Mouse (Mus musculus): ENCODE measurements around the gene Brd7. TPM values are rescaled to one million over a fixed set of nuclear protein-coding genes. Genes with fewer than 3 reads are reported as not detected.

The Brd7 gene
- 32.9 and 38.8 TPM in 2 replicates for polyA plus RNA-seq (2015; fragmentation: Nextera tagmentation; extraction: Ambion mirVana)

DNA sequence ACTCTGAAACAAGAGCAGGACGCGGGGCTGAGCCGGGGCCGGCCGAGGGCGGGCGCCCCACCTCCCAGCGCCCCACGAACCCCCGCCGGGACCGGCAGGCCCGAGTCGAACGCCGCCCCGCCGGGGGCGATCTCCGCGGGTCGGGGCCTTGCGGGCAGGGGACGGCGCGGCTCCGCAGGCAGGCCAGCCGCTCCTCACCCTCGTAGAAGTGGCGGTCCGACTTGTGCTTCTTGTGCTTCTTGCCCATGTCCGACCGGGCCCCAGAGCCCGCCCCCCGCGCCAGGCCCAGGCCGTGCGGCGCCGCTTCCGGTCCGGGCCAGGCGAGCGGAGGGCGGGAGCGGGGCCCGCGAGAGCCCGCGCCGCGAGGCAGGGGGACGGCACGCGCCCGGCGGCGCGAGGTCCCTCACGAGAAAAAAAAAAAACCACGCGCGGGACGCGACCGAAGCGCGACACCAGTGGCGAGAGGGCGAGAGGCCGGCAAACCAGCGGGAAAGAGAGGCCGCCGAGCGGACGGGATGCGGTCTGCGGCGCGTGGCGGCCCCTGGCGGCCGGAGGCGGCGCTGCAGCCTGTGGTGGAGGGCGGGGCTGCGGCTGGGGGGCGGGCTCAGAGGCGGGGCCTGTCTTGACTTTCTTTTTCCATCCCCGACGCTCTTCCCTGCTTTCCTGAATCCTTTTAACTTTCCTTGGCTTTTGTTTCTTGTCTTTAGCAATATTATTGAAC lies at the start of gene Brd7:
Gene Brd7 (minus strand): TSS at position 487 of the 721 bp plus-strand sequence.
- Histone ChIP-seq H3K9ac (ENCODE audit: low read depth, low read length) (peak within 1 kb of the TSS; percentile 98), H3K4me2 (ENCODE audit: low read depth, low read length) (peak within 1 kb of the TSS; percentile 80), H3K9me3 (ENCODE audit: control insufficient read depth, low read length) (no peaks in the 10 kb centered on the region), H3K4me1 (ENCODE audit: control insufficient read depth, insufficient read depth, low read length) (peaks cover 15% of the 10 kb centered on the region), H3K27me3 (replicated peaks; ENCODE audit: control insufficient read depth, insufficient read depth, low read length) (no peaks in the 10 kb centered on the region), H3K36me3 (ENCODE audit: control insufficient read depth, insufficient read depth, low read length) (peaks cover 9% of the 10 kb centered on the region), H3K4me3 (ENCODE audit: low read length) (peak within 1 kb of the TSS; percentile 99), H3K27ac (ENCODE audit: low read length) (peak within 1 kb of the TSS; percentile 87)
- ATAC-seq: peak; percentile 91
- under 1% methylated on average over 91 of the region's 91 CpGs for WGBS

DNA sequence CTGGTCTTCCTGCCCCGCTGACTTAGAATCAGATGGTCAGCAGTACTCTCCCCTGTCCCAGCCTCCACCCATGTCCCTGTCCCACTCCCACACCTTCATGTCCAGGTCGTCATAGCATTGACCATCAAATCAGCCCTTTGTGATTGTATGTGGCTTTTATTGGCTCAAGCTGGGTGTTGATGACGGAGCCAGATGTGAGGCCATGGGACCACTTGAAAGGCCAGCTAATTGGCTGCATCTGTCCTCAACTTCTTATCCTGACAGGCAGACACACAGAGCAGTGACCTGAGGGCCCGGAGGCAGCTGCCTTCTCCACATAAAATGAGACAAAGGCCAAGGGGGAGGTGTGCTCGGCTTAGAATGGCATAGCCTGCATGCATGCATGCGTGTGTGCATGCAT lies 49.5 kb upstream of the Brd7 start:
- no peak overlapping the region for H3K4me2 ChIP-seq (ENCODE audit: low read depth, low read length)

GRCm38 (mm10) chr8:88409401-88409940 lies 47.5 kb upstream of the Brd7 start:
- Histone ChIP-seq H3K4me2 (ENCODE audit: low read depth, low read length) (no peak overlapping the region), H3K27ac (ENCODE audit: low read length) (no peak overlapping the region), H3K4me3 (ENCODE audit: low read length) (no peak overlapping the region), H3K27me3 (replicated peaks; ENCODE audit: control insufficient read depth, insufficient read depth, low read length) (no peaks in the 10 kb centered on the region), H3K9ac (ENCODE audit: low read depth, low read length) (no peak overlapping the region), H3K36me3 (ENCODE audit: control insufficient read depth, insufficient read depth, low read length) (no peaks in the 10 kb centered on the region), H3K4me1 (ENCODE audit: control insufficient read depth, insufficient read depth, low read length) (no peaks in the 10 kb centered on the region), H3K9me3 (ENCODE audit: control insufficient read depth, low read length) (no peaks in the 10 kb centered on the region)
- 61% methylated on average over 11 of the region's 11 CpGs for WGBS
- no peak for ATAC-seq

More for the DNA sequence above, 49.5 kb upstream of the Brd7 start:
- Histone ChIP-seq H3K27ac (ENCODE audit: low read length) (no peak overlapping the region), H3K4me1 (ENCODE audit: control insufficient read depth, insufficient read depth, low read length) (no peaks in the 10 kb centered on the region), H3K9me3 (ENCODE audit: control insufficient read depth, low read length) (no peaks in the 10 kb centered on the region), H3K27me3 (replicated peaks; ENCODE audit: control insufficient read depth, insufficient read depth, low read length) (no peaks in the 10 kb centered on the region), H3K4me3 (ENCODE audit: low read length) (no peak overlapping the region), H3K9ac (ENCODE audit: low read depth, low read length) (no peak overlapping the region), H3K36me3 (ENCODE audit: control insufficient read depth, insufficient read depth, low read length) (no peaks in the 10 kb centered on the region)
- WGBS: 74% methylated on average over 6 of the region's 6 CpGs
- no peak for ATAC-seq

- WGBS: 90% methylated on average over 6 of the region's 6 CpGs
- no peak for ATAC-seq
- Histone ChIP-seq H3K9ac (ENCODE audit: low read depth, low read length) (no peak overlapping the region), H3K4me3 (ENCODE audit: low read length) (no peak overlapping the region), H3K4me1 (ENCODE audit: control insufficient read depth, insufficient read depth, low read length) (no peaks in the 10 kb centered on the region), H3K27ac (ENCODE audit: low read length) (no peak overlapping the region), H3K9me3 (ENCODE audit: control insufficient read depth, low read length) (no peaks in the 10 kb centered on the region), H3K27me3 (replicated peaks; ENCODE audit: control insufficient read depth, insufficient read depth, low read length) (no peaks in the 10 kb centered on the region), H3K36me3 (ENCODE audit: control insufficient read depth, insufficient read depth, low read length) (no peaks in the 10 kb centered on the region), H3K4me2 (ENCODE audit: low read depth, low read length) (no peak overlapping the region)
These were observed 45.7 kb upstream of the Brd7 start for GRCm38 (mm10) chr8:88407716-88408115.

DNA sequence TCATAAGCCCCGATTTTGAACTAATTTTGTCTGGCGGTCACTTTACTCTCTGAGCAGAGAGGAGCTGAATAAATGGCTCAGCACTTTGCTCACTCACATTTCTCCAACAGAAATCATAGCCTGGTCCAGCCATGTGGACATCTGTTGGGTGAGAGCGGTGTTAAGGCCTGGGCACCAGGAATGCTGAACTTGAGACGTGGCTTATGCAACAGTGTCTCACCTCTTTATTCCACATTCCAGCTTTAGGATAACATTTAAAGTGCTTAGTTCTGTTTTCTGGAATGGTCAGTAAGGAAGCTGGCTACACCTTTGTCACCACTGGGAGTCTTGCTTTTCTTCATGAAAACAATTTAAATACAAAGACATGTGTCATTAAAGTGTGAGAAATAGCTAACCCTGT lies 36.1 kb upstream of the Brd7 start:
- Histone ChIP-seq H3K9me3 (ENCODE audit: control insufficient read depth, low read length) (no peaks in the 10 kb centered on the region), H3K4me3 (ENCODE audit: low read length) (no peak overlapping the region), H3K27ac (ENCODE audit: low read length) (no peak overlapping the region), H3K9ac (ENCODE audit: low read depth, low read length) (no peak overlapping the region), H3K27me3 (replicated peaks; ENCODE audit: control insufficient read depth, insufficient read depth, low read length) (no peaks in the 10 kb centered on the region), H3K4me2 (ENCODE audit: low read depth, low read length) (no peak overlapping the region), H3K36me3 (ENCODE audit: control insufficient read depth, insufficient read depth, low read length) (no peaks in the 10 kb centered on the region), H3K4me1 (ENCODE audit: control insufficient read depth, insufficient read depth, low read length) (no peaks in the 10 kb centered on the region)
- WGBS: 89% methylated on average over 4 of the region's 4 CpGs
- ATAC-seq: no peak

- Histone ChIP-seq H3K4me2 (ENCODE audit: low read depth, low read length) (no peak overlapping the region), H3K9ac (ENCODE audit: low read depth, low read length) (no peak overlapping the region), H3K4me1 (ENCODE audit: control insufficient read depth, insufficient read depth, low read length) (no peaks in the 10 kb centered on the region), H3K27ac (ENCODE audit: low read length) (no peak overlapping the region), H3K36me3 (ENCODE audit: control insufficient read depth, insufficient read depth, low read length) (no peaks in the 10 kb centered on the region), H3K27me3 (replicated peaks; ENCODE audit: control insufficient read depth, insufficient read depth, low read length) (no peaks in the 10 kb centered on the region), H3K9me3 (ENCODE audit: control insufficient read depth, low read length) (no peaks in the 10 kb centered on the region), H3K4me3 (ENCODE audit: low read length) (no peak overlapping the region)
- WGBS: 85% methylated on average over 3 of the region's 3 CpGs
- no peak for ATAC-seq
These were observed 31.3 kb upstream of the Brd7 start for GRCm38 (mm10) chr8:88393298-88393697.

DNA sequence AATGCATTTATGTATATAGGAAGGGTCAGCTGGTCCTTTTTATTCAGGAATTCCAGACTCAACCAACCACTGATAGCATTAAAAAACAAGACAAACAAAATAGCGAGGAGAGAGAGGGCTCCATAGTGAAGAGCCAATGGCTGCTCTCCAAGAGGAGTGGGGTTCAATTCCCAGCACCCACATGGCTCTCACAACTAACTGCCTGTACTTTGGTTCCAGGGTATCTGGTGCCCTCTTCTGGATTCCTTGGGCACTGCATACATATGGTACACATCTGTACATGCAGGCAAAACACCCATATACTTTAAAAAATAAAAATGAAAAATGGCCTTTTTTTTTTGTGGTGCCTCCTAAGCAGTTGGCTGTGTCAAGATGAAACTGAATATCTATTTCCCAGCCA lies 28.8 kb upstream of the Brd7 start:
- Histone ChIP-seq H3K4me1 (ENCODE audit: control insufficient read depth, insufficient read depth, low read length) (no peaks in the 10 kb centered on the region), H3K9me3 (ENCODE audit: control insufficient read depth, low read length) (no peaks in the 10 kb centered on the region), H3K9ac (ENCODE audit: low read depth, low read length) (no peak overlapping the region), H3K36me3 (ENCODE audit: control insufficient read depth, insufficient read depth, low read length) (no peaks in the 10 kb centered on the region), H3K27ac (ENCODE audit: low read length) (no peak overlapping the region), H3K4me2 (ENCODE audit: low read depth, low read length) (no peak overlapping the region), H3K4me3 (ENCODE audit: low read length) (no peak overlapping the region), H3K27me3 (replicated peaks; ENCODE audit: control insufficient read depth, insufficient read depth, low read length) (no peaks in the 10 kb centered on the region)
- ATAC-seq: no peak
- WGBS: 91% methylated on average over 1 of the region's 1 CpGs

- 75% methylated on average over 7 of the region's 7 CpGs for WGBS
- H3K36me3 ChIP-seq (ENCODE audit: control insufficient read depth, insufficient read depth, low read length): no peaks in the 10 kb centered on the region
- H3K9ac ChIP-seq (ENCODE audit: low read depth, low read length): no peak overlapping the region
- no peaks in the 10 kb centered on the region for H3K27me3 ChIP-seq (replicated peaks; ENCODE audit: control insufficient read depth, insufficient read depth, low read length)
- no peak overlapping the region for H3K27ac ChIP-seq (ENCODE audit: low read length)
- no peak overlapping the region for H3K4me2 ChIP-seq (ENCODE audit: low read depth, low read length)
- no peak for ATAC-seq
- H3K4me3 ChIP-seq (ENCODE audit: low read length): no peak overlapping the region
- no peaks in the 10 kb centered on the region for H3K9me3 ChIP-seq (ENCODE audit: control insufficient read depth, low read length)
- no peaks in the 10 kb centered on the region for H3K4me1 ChIP-seq (ENCODE audit: control insufficient read depth, insufficient read depth, low read length)
These were observed 26.8 kb upstream of the Brd7 start for GRCm38 (mm10) chr8:88388691-88389239.

DNA sequence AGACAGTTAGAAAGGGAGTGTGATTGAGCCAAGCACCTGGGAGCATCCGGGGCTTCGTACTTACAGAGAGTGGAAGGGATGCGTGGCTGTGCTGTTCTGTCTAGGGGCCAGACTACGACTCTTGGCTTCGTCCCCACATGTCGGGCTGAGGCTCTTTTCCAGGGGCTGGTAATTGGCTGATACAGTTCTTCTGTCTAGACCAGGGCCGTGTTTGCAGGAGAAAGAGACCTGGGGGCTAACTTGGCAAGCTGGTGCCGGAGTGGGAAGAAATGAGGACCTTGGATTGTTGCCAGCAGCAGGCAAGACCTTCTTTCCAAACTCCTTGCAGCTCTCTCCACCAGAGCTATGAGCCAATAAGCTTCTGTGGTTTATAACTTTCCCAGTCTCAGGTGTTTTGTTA lies 25.9 kb upstream of the Brd7 start:
- H3K27ac ChIP-seq (ENCODE audit: low read length): no peak overlapping the region
- no peaks in the 10 kb centered on the region for H3K9me3 ChIP-seq (ENCODE audit: control insufficient read depth, low read length)
- H3K9ac ChIP-seq (ENCODE audit: low read depth, low read length): no peak overlapping the region
- 71% methylated on average over 8 of the region's 8 CpGs for WGBS
- H3K27me3 ChIP-seq (replicated peaks; ENCODE audit: control insufficient read depth, insufficient read depth, low read length): no peaks in the 10 kb centered on the region
- H3K4me3 ChIP-seq (ENCODE audit: low read length): no peak overlapping the region
- no peak for ATAC-seq
- H3K36me3 ChIP-seq (ENCODE audit: control insufficient read depth, insufficient read depth, low read length): no peaks in the 10 kb centered on the region
- H3K4me2 ChIP-seq (ENCODE audit: low read depth, low read length): no peak overlapping the region
- H3K4me1 ChIP-seq (ENCODE audit: control insufficient read depth, insufficient read depth, low read length): no peaks in the 10 kb centered on the region
